Mouse (Mus musculus): ENCODE results near the gene Asic2. TPM values are rescaled to one million over a fixed set of nuclear protein-coding genes. Genes with fewer than 3 reads are reported as not detected.

Gene Asic2
- total and polyA plus RNA-seq, 3 experiments: not detected

GRCm38 (mm10) chr11:81595235-81595634 is 373.0 kb downstream of the Asic2 start:
- Histone ChIP-seq H3K79me2 (ENCODE audit: control insufficient read depth, insufficient read depth, low read length, poor library complexity) (no peaks in the 10 kb centered on the region), H3K4me1 (ENCODE audit: control insufficient read depth in 1 of 2, insufficient read depth in 2 of 2, low read length in 2 of 2) (no peaks in the 10 kb centered on the region), H3K4me3 (ENCODE audit: control insufficient read depth in 1 of 2, insufficient read depth in 1 of 2, low read depth in 2 of 2, low read length in 2 of 2) (no peak overlapping the region), H3K27ac (ENCODE audit: control insufficient read depth, low read depth, low read length) (no peak overlapping the region), H3K9me3 (replicated peaks; ENCODE audit: insufficient read depth, low read length) (no peaks in the 10 kb centered on the region), H3K36me3 (ENCODE audit: control insufficient read depth in 1 of 2, insufficient read depth in 2 of 2, low read length in 2 of 2) (no peaks in the 10 kb centered on the region), H3K9ac (ENCODE audit: control insufficient read depth, low read depth, low read length, poor library complexity, severe bottlenecking) (no peak overlapping the region), H3K27me3 (ENCODE audit: control insufficient read depth in 1 of 2, insufficient read depth in 2 of 2, low read length in 2 of 2) (no peaks in the 10 kb centered on the region)
- TF ChIP-seq MEF2A (IDR thresholded peaks at IDR 0.05; ENCODE audit: extremely low read depth, insufficient replicate concordance, low read depth, low read length, poor library complexity, severe bottlenecking) (no peak), ETS1 (IDR thresholded peaks at IDR 0.05; ENCODE audit: low read depth, low read length) (no peak), ZC3H11A (IDR thresholded peaks at IDR 0.05; ENCODE audit: low read depth, low read length) (no peak), MAZ (IDR thresholded peaks at IDR 0.05; ENCODE audit: low read depth, low read length) (no peak), USF2 (IDR thresholded peaks at IDR 0.05; ENCODE audit: borderline replicate concordance in 1 of 2, insufficient read depth in 1 of 2, low read depth in 1 of 2, low read length in 2 of 2) (no peak), EP300 (IDR thresholded peaks at IDR 0.05; ENCODE audit: low read depth in 1 of 2, low read length in 2 of 2) (no peak)
- DNase-seq (ENCODE audit: low read depth, low spot score): no peak

DNA sequence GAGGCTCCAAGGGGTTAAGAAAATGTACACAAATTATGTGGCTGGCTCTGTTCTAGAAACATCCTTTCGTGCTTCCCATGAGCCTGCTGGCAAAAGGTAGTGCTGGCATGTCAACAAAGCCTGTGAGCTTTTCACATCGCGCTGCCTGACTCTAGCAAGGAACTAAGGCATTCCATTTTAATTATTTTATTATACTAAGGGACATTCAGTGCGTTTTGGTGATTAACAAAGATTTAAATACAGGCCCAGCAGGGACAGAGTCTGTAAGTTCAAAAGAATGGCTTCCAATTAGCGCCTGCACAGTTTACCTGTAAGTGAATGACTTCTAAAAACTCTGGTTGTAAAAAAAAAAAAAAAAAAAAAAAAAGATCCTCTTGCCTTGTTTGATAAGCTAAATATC is 375.5 kb downstream of the Asic2 start:
- no peak overlapping the region for H3K9ac ChIP-seq (ENCODE audit: control insufficient read depth, low read depth, low read length, poor library complexity, severe bottlenecking)
- H3K9me3 ChIP-seq (replicated peaks; ENCODE audit: insufficient read depth, low read length): no peaks in the 10 kb centered on the region
- DNase-seq (ENCODE audit: low read depth, low spot score): no peak
- H3K4me1 ChIP-seq (ENCODE audit: control insufficient read depth in 1 of 2, insufficient read depth in 2 of 2, low read length in 2 of 2): no peaks in the 10 kb centered on the region
- no peak overlapping the region for H3K27ac ChIP-seq (ENCODE audit: control insufficient read depth, low read depth, low read length)
- no peaks in the 10 kb centered on the region for H3K36me3 ChIP-seq (ENCODE audit: control insufficient read depth in 1 of 2, insufficient read depth in 2 of 2, low read length in 2 of 2)
- H3K27me3 ChIP-seq (ENCODE audit: control insufficient read depth in 1 of 2, insufficient read depth in 2 of 2, low read length in 2 of 2): no peaks in the 10 kb centered on the region
- no peak overlapping the region for H3K4me3 ChIP-seq (ENCODE audit: control insufficient read depth in 1 of 2, insufficient read depth in 1 of 2, low read depth in 2 of 2, low read length in 2 of 2)
- H3K79me2 ChIP-seq (ENCODE audit: control insufficient read depth, insufficient read depth, low read length, poor library complexity): no peaks in the 10 kb centered on the region
- no peak for TF ChIP-seq ZMIZ1 (IDR thresholded peaks at IDR 0.05; ENCODE audit: low read depth, low read length)
- TF ChIP-seq EP300 (IDR thresholded peaks at IDR 0.05; ENCODE audit: low read depth in 1 of 2, low read length in 2 of 2): no peak
- no peak for TF ChIP-seq MAFK (IDR thresholded peaks at IDR 0.05; ENCODE audit: borderline replicate concordance, low read depth, low read length)
- TF ChIP-seq MAX (IDR thresholded peaks at IDR 0.05; ENCODE audit: low read length): no peak
- no peak for TF ChIP-seq RAD21 (IDR thresholded peaks at IDR 0.05; ENCODE audit: low read depth, low read length)
- no peak for TF ChIP-seq MAZ (IDR thresholded peaks at IDR 0.05; ENCODE audit: low read depth, low read length)
- TF ChIP-seq NELFE (IDR thresholded peaks at IDR 0.05; ENCODE audit: low read depth, low read length): no peak
- no peak for TF ChIP-seq MXI1 (IDR thresholded peaks at IDR 0.05; ENCODE audit: low read depth, low read length)
- no peak for TF ChIP-seq ETS1 (IDR thresholded peaks at IDR 0.05; ENCODE audit: low read depth, low read length)
- no peak for TF ChIP-seq MYC (IDR thresholded peaks at IDR 0.05; ENCODE audit: low read depth, low read length)
- no peak for TF ChIP-seq JUND (IDR thresholded peaks at IDR 0.05; ENCODE audit: low read depth, low read length)
- TF ChIP-seq SMC3 (IDR thresholded peaks at IDR 0.05; ENCODE audit: low read depth, low read length): no peak
- TF ChIP-seq MEF2A (IDR thresholded peaks at IDR 0.05; ENCODE audit: extremely low read depth, insufficient replicate concordance, low read depth, low read length, poor library complexity, severe bottlenecking): no peak
- TF ChIP-seq KAT2A (conservative IDR thresholded peaks at IDR 0.05; ENCODE audit: low read depth, low read length): no peak
- TF ChIP-seq USF1 (IDR thresholded peaks at IDR 0.05; ENCODE audit: low read depth, low read length): no peak
- TF ChIP-seq ZC3H11A (IDR thresholded peaks at IDR 0.05; ENCODE audit: low read depth, low read length): no peak
- no peak for TF ChIP-seq POLR2A (IDR thresholded peaks at IDR 0.05; ENCODE audit: control insufficient read depth in 1 of 2, insufficient read depth in 1 of 2, low read depth in 1 of 2, low read length in 2 of 2, poor library complexity in 1 of 2)
- no peak for TF ChIP-seq CTCF (IDR thresholded peaks at IDR 0.05 in 2 of 3, conservative IDR thresholded peaks at IDR 0.05 in 1 of 3; ENCODE audit: control insufficient read depth in 1 of 3, insufficient read depth in 1 of 3, low read depth in 2 of 3, low read length in 3 of 3, poor library complexity in 1 of 3, severe bottlenecking in 1 of 3)
- no peak for TF ChIP-seq GATA1 (IDR thresholded peaks at IDR 0.05; ENCODE audit: low read depth, low read length)
